Mouse (Mus musculus) B cell, adult 62 days (primary cell): Measurements from ENCODE around the gene Gpr143. TPM values are rescaled to one million over a fixed set of nuclear protein-coding genes. Genes with fewer than 3 reads are reported as not detected.

ENCODE experiments used
- total RNA-seq: library from RNA; stranded (reverse); gene quantifications from 4 replicates; pipeline ENCODE4 v1.2.4, GENCODE M21; 2023

Gpr143 gene
- not detected in 4 replicates for total RNA-seq

DNA sequence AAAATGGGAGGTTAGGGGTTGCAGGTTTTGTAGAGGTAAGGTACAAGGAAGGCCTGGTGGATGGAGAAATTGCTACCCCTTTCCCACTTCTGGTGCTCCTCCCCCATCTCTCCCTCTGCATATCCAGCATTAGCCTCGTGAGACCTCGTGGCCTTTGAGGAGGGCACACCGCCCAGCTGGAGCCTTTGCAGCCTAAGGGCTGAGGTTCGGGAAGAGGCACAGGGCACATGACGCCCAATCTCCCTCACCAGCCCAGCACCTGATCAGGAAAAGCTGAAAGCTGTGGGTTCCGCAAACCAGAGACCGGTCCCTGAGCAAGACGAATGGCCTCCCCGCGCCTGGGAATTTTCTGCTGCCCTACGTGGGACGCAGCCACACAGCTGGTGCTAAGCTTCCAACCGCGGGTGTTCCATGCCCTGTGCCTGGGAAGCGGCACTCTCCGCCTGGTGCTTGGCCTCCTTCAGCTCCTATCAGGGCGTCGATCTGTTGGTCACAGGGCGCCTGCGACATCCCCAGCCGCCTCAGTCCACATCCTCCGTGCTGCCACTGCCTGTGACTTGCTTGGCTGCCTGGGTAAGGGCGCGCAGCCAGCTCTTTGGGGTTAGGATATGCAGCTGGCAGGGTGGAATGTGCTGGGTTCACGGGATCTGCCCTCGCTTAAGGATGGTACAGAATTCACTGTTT is at the start of gene Gpr143:
Gene Gpr143 (plus strand): TSS at position 202 of the 684 bp plus-strand sequence.

DNA sequence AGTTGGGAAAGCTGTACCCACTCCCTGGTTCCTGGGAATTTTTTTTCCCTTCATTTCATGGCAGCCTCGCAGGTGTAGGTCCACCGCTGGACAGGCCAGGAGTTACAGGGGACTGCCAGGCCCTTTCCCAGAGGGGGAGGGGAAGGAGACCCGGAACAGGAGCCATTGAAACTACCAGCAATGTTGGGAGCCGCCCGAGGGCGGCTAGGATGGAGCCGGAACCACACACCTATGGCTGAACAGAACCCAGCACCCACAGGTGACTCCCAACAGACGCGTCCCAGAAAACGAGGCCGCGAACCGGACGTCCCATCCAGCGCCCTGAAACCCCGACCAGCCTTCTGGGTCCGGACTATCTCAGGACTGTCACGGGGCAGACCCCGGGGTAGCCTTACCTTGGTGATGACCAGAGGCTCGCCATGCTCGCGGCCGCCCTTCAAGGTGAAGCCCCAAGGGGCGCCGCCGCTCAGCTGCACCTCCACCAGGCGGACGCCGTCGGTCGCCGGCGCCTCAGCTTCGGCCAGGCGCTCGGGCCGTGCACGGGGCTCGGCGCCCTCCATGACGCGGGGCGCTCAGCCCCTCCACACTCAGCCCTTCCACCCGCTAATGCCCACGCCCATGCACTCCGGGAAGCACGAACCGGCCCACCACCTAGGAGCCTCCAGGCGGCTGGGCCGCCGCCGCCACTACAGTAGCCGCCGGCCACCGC is 12.7 kb upstream of the Gpr143 start, which contains the start of gene Shroom2:
Gene Shroom2 (minus strand): TSS at position 575 of the 709 bp plus-strand sequence.

Other genes with a start within 250 kb of the Gpr143 start
- gene Cldn34a, start 218.6 kb upstream of the Gpr143 start, total RNA-seq = not detected in 4 replicates
- gene Shroom2, start 12.5 kb upstream of the Gpr143 start, total RNA-seq = not detected in 4 replicates
- gene Usp51, start 224.5 kb downstream of the Gpr143 start, total RNA-seq = 0.26 TPM in 1 of 4 replicates, not detected in the others